Mouse (Mus musculus): ENCODE results near the gene Dgkk. TPM values are rescaled to one million over a fixed set of nuclear protein-coding genes. Genes with fewer than 3 reads are reported as not detected.
"Not testable (repeated sequence)": the region's sequence is repeated elsewhere in the genome, so short reads cannot be mapped to it uniquely, and the experiment has no call there.

Dgkk gene
- polyA plus RNA-seq (2012; ENCODE audit: insufficient read depth, low replicate concordance): not detected in 2 replicates

DNA sequence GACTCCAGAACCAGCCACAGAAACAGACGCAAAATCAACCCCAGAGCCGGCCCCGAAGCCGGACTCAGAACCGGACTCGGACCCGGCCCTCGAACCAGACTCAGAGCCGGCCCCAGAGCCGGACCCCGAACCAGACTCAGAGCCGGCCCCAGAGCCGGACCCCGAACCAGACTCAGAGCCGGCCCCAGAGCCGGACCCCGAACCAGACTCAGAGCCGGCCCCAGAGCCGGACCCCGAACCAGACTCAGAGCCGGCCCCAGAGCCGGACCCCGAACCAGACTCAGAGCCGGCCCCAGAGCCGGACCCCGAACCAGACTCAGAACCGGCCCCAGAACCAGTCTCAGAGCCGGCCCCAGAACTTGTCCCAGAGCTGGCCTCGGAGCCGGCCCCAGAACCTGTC lies at the start of gene Dgkk:
Gene Dgkk (plus strand): TSS at position 301 of the 400 bp plus-strand sequence.
- not testable (repeated sequence) for H3K4me1 ChIP-seq

GRCm38 (mm10) chrX:6733998-6734397 lies 45.1 kb upstream of the Dgkk start:
- TF ChIP-seq FLI1 (IDR thresholded peaks at IDR 0.05; ENCODE audit: low read length): no peak
- TF ChIP-seq GATA1 (IDR thresholded peaks at IDR 0.05; ENCODE audit: borderline replicate concordance, low read length): no peak

More for the DNA sequence above, at the start of gene Dgkk:
- H3K36me3 ChIP-seq (replicated peaks; ENCODE audit: low read length); H3K9me3 ChIP-seq: not testable (repeated sequence)
- Histone ChIP-seq H3K4me3 (replicated peaks) (peak within 1 kb of the TSS; percentile 73), H3K27me3 (replicated peaks) (peaks cover 38% of the 10 kb centered on the region)

DNA sequence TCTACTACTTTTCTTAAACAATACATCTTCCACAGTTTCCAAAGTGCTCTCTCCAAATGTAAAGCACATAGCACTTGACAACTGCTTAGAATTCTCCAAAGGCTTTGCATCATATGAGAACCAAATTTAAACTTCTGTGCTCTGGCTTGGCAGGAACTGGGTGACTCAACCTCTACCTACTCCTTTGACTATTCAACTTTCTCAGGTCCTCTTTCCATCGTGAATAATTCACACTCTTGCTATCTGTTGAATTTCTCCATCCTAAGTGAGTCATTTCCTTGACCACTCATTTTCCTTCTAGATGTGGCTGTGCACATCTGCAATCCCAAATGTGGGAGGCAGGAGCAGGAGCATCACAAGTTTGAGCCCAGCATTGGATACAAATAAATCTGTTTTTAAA lies 28.4 kb upstream of the Dgkk start:
- H3K36me3 ChIP-seq (replicated peaks; ENCODE audit: low read length): no peaks in the 10 kb centered on the region
- H3K9me3 ChIP-seq: no peaks in the 10 kb centered on the region
- peaks cover 3% of the 10 kb centered on the region for H3K27me3 ChIP-seq (replicated peaks)
- TF ChIP-seq GATA1 (IDR thresholded peaks at IDR 0.05; ENCODE audit: borderline replicate concordance, low read length): no peak
- TF ChIP-seq FLI1 (IDR thresholded peaks at IDR 0.05; ENCODE audit: low read length): no peak
- no peak overlapping the region for H3K4me3 ChIP-seq (replicated peaks)
- no peaks in the 10 kb centered on the region for H3K4me1 ChIP-seq

More at GRCm38 (mm10) chrX:6733998-6734397, 45.1 kb upstream of the Dgkk start:
- Histone ChIP-seq H3K27me3 (replicated peaks) (peaks cover 2% of the 10 kb centered on the region), H3K36me3 (replicated peaks; ENCODE audit: low read length) (no peaks in the 10 kb centered on the region), H3K4me1 (no peaks in the 10 kb centered on the region), H3K4me3 (replicated peaks) (no peak overlapping the region), H3K9me3 (peaks cover 4% of the 10 kb centered on the region; the same call in 1 of the 2 replicates)

DNA sequence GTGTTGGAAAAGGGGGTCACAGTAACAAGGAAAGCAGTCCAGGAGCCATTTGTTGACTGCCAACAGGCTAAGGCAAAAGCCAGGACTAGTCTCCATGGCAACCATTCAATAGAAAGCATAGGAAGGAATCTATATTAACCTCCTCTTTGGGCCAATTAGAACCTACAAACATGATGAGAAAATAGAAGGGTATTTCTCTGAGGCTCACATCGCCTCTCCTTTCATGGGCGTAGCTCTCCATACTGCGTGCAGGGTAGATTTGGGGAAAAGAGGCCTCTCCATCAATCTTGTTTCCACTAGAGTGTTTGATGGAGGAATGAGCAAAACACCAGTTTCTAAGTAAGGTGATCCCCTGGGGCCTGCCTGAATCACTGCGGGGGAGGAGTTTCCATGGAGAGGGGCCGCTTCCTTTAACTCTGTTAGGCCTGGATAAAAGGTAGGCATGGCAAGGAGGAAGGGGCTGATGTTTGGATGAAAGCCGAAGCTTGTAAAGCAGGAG lies 27.5 kb upstream of the Dgkk start:
- TF ChIP-seq FLI1 (IDR thresholded peaks at IDR 0.05; ENCODE audit: low read length) (no peak), GATA1 (IDR thresholded peaks at IDR 0.05; ENCODE audit: borderline replicate concordance, low read length) (no peak)
- no peaks in the 10 kb centered on the region for H3K36me3 ChIP-seq (replicated peaks; ENCODE audit: low read length)
- H3K4me3 ChIP-seq (replicated peaks): no peak overlapping the region
- H3K27me3 ChIP-seq (replicated peaks): peaks cover 3% of the 10 kb centered on the region
- H3K9me3 ChIP-seq: no peaks in the 10 kb centered on the region
- no peaks in the 10 kb centered on the region for H3K4me1 ChIP-seq

DNA sequence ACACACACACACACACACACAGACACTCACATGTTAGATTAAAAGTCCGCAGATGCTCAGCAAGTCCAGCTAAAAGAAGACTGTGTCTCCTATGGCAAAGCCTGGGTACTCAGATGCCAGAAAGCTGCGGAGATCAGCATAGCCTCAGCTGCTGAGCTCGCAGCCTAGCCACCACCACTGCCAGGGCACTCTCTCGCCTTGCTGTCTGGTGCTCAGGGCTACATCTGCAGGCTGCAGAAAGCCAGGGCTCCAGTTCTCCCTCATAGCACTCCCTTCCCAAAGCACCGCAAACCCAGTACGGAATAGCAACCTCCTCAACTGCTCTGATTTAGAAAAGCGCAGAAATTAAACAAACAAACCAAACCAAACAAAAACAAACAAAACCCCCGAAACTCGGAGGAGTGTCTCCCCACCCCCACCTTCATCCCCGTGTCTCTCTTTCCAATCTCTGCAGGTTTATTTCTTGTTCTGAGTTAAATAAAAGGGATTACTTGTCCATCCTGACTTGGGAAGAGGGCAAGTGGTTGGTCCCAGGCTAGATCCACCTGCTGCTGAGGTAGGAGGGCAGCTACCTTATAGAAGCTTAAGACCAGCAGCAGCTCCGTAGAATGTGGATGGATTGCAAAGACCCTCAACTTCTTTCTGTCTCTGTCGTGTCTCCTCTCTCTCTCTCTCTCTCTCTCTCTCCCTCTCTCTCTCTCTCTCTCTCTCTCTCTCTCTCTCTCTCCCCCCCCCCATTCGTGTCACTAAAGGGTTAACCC lies 1.4 kb upstream of the Dgkk start:
- TF ChIP-seq FLI1 (IDR thresholded peaks at IDR 0.05; ENCODE audit: low read length) (no peak), GATA1 (IDR thresholded peaks at IDR 0.05; ENCODE audit: borderline replicate concordance, low read length) (no peak)
- H3K9me3 ChIP-seq: peaks cover 8% of the 10 kb centered on the region
- H3K36me3 ChIP-seq (replicated peaks; ENCODE audit: low read length): no peaks in the 10 kb centered on the region
- peaks cover 5% of the 10 kb centered on the region; the same call in 1 of the 2 replicates for H3K4me1 ChIP-seq
- H3K27me3 ChIP-seq (replicated peaks): peaks cover 40% of the 10 kb centered on the region
- no peak overlapping the region for H3K4me3 ChIP-seq (replicated peaks)

DNA sequence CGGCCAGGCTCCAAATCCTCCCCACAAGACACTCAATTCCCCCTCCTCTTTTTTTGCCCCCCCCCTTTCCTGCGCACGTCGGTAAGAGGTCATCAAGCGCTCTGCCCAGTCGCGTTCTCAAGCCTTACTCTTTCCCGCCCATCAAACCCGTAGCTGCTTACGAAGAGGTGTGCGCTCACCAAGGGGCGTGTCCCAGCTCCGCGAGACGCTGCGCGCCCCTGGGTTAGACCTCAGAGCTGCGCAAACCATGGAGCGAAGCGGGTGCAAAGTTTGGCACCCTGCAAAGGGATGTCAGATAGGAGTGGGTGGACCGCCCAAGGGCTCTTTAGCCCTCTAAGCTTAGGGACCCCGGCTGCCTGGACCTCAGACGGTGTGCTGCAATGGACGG lies 862 bp upstream of the Dgkk start:
- H3K4me3 ChIP-seq (replicated peaks): peak overlapping the region; percentile 73
- TF ChIP-seq FLI1 (IDR thresholded peaks at IDR 0.05; ENCODE audit: low read length): no peak
- TF ChIP-seq GATA1 (IDR thresholded peaks at IDR 0.05; ENCODE audit: borderline replicate concordance, low read length): no peak
- peaks cover 40% of the 10 kb centered on the region for H3K27me3 ChIP-seq (replicated peaks)
- H3K4me1 ChIP-seq: peaks cover 5% of the 10 kb centered on the region; the same call in 1 of the 2 replicates
- H3K9me3 ChIP-seq: peaks cover 8% of the 10 kb centered on the region
- H3K36me3 ChIP-seq (replicated peaks; ENCODE audit: low read length): no peaks in the 10 kb centered on the region

GRCm38 (mm10) chrX:6779969-6780539 lies 948 bp downstream of the Dgkk start:
- TF ChIP-seq FLI1 (IDR thresholded peaks at IDR 0.05; ENCODE audit: low read length): no peak
- TF ChIP-seq GATA1 (IDR thresholded peaks at IDR 0.05; ENCODE audit: borderline replicate concordance, low read length): no peak
- peaks cover 8% of the 10 kb centered on the region for H3K9me3 ChIP-seq

DNA sequence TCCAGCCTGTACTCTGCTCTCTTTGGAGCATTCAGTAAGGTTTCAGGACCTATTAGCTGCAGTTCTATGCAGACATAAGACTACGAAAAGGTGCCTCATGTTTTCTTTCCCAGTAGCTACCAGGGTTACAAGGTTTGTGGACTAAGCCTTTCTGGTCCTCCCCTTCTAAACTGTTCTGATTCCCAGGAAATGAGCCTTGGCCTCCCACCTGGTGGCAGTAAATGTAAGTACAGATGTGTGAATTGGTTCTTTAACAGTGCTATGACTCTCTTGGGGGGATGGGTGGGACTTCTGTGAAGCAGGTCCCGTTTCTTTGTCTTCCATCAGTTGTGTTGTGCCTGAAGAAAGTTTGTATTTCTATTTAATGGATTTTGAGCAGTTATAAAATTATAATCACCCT lies 53.4 kb downstream of the Dgkk start:
- no peaks in the 10 kb centered on the region for H3K4me1 ChIP-seq
- no peak overlapping the region for H3K4me3 ChIP-seq (replicated peaks)
- TF ChIP-seq FLI1 (IDR thresholded peaks at IDR 0.05; ENCODE audit: low read length): no peak
- TF ChIP-seq GATA1 (IDR thresholded peaks at IDR 0.05; ENCODE audit: borderline replicate concordance, low read length): no peak
- H3K27me3 ChIP-seq (replicated peaks): no peaks in the 10 kb centered on the region
- no peaks in the 10 kb centered on the region for H3K9me3 ChIP-seq
- no peaks in the 10 kb centered on the region for H3K36me3 ChIP-seq (replicated peaks; ENCODE audit: low read length)

More at GRCm38 (mm10) chrX:6779969-6780539, 948 bp downstream of the Dgkk start:
- peaks cover 5% of the 10 kb centered on the region; the same call in 1 of the 2 replicates for H3K4me1 ChIP-seq
- H3K36me3 ChIP-seq (replicated peaks; ENCODE audit: low read length): no peaks in the 10 kb centered on the region
- peak overlapping the region; percentile 3 for H3K4me3 ChIP-seq (replicated peaks)
- peaks cover 38% of the 10 kb centered on the region for H3K27me3 ChIP-seq (replicated peaks)

DNA sequence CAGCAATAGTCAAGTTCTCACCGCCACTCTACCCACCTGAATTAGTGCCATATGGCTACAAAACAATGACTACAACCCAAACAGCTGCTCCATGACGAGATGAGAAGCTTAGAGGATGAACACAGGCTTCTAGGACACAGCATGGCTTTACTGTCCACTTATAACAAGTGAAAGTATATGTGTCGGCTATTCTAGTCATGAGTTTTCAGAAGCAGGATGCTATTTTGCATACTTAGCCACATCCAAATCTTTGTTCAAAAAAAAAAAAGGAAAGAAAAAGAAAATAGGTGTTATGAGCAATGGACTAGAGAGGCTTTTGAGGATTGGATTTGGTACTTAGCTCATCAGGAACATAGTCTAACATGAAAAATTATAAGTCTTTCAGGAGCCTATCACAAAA lies 74.4 kb downstream of the Dgkk start:
- no peaks in the 10 kb centered on the region for H3K4me1 ChIP-seq
- H3K4me3 ChIP-seq (replicated peaks): no peak overlapping the region
- no peaks in the 10 kb centered on the region for H3K27me3 ChIP-seq (replicated peaks)
- H3K36me3 ChIP-seq (replicated peaks; ENCODE audit: low read length): no peaks in the 10 kb centered on the region
- TF ChIP-seq FLI1 (IDR thresholded peaks at IDR 0.05; ENCODE audit: low read length) (no peak), GATA1 (IDR thresholded peaks at IDR 0.05; ENCODE audit: borderline replicate concordance, low read length) (no peak)
- no peaks in the 10 kb centered on the region for H3K9me3 ChIP-seq

DNA sequence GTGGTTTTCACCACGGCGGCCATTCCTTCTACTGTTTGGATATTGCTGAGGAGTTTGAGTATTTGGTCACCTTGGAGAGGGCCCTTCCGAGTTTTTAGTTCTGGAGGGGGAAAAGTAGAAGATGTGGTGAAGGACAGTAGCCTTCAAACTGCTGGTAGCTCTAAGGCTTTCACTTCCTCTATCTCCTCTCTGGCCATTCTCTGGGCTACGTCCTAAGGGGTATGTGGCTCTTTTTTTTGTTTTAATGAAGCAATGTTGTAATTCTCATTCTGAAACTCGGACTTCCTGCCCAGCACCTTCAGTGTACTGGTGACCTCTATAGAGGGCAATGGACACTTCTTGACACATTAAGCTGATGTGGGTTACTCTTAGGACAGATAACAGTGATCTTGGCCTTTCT lies 75.0 kb downstream of the Dgkk start:
- no peaks in the 10 kb centered on the region for H3K4me1 ChIP-seq
- no peak for TF ChIP-seq GATA1 (IDR thresholded peaks at IDR 0.05; ENCODE audit: borderline replicate concordance, low read length)
- TF ChIP-seq FLI1 (IDR thresholded peaks at IDR 0.05; ENCODE audit: low read length): no peak
- H3K36me3 ChIP-seq (replicated peaks; ENCODE audit: low read length): no peaks in the 10 kb centered on the region
- no peak overlapping the region for H3K4me3 ChIP-seq (replicated peaks)
- H3K9me3 ChIP-seq: no peaks in the 10 kb centered on the region
- H3K27me3 ChIP-seq (replicated peaks): no peaks in the 10 kb centered on the region

Data from megakaryocyte, embryonic 14.5 days (primary cell).